Mouse (Mus musculus) CD8-positive naive resting alpha-beta T cell, adult 2 months (primary cell): Measurements from ENCODE around the gene Slco1a5.
"Not testable (repeated sequence)": the region's sequence is repeated elsewhere in the genome, so short reads cannot be mapped to it uniquely, and the experiment has no call there.

Experiments
- DNase-seq, 2 experiments: peaks; one replicate each; pipeline ENCODE4 v3.0.0; 2022; ENCODE audit warnings: low read depth in 2 of 2, low spot score in 2 of 2

Gene Slco1a5

DNA sequence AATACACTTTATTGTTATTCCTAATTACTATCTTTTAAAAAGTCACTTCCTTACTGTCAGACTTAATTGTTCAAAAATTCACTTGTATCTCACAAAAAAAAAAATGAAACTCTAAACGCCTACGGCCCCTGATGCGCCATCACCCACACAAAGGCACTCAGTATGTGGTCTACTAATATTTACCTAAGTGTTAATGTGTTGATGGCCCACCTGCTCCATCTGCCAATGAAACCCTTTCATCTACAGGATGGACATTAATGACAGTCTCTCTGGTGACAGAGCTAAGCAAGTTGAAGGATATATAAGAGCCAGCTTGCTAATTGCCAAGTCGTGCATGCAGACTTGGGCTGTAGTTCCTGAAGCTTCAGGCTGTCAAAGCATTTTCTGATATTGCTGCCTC, 24.7 kb downstream of the Slco1a5 start, which contains the start of gene Iapp:
TSS of gene Iapp (plus strand) at position 326 of the 400 bp plus-strand sequence.
- DNase-seq, result no peak

GRCm38 (mm10) chr6:142289413-142290118, 33.2 kb downstream of the Slco1a5 start:
- DNase-seq, result no peak

GRCm38 (mm10) chr6:142275721-142276442, 46.9 kb downstream of the Slco1a5 start:
- no peak for DNase-seq

DNA sequence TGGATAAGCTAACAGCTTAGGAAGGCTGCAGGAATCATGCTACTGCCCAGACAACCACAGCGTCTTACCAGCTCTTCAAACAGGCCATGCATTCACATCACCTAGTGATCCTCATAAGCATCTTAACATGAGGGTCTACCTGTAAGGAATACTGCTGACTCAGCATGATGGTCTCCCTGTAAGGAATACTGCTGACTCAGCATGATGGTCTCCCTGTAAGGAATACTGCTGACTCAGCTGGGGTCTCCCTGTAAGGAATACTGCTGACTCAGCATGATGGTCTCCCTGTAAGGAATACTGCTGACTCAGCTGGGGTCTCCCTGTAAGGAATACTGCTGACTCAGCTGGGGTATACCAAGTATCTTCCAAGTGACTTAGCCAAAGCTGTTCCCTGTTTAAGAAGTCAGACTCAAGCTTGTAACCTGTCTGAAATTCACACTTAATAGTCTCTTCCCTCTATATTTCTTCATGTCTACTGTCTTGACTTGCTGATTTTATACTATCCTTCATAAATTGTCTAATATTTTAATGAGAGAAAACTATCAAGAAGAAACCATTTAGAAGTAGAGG, 72.0 kb downstream of the Slco1a5 start:
- DNase-seq, result not testable (repeated sequence)

GRCm38 (mm10) chr6:142245065-142245464, 77.7 kb downstream of the Slco1a5 start:
- DNase-seq, result no peak

- no peak for DNase-seq
Observed at GRCm38 (mm10) chr6:142239468-142239867, 83.3 kb downstream of the Slco1a5 start.

DNA sequence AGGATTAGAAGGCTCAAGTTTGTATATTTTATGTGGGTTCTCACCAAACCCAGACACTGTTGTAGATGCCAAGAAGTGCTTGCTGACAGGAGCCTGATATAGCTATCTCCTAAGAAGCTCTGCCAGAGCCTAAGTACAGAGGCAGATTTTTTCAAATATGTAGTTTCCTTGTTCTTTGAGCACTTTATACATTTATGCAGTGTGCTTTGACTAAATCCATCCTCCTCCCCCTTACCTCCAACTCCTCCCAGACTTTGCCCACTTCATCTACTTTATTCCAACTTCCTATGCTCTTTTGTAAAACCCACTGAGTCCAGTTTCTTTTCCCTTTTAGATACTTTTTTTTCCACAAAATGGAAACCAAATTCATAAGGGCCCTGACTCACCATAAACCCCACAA, 102.6 kb downstream of the Slco1a5 start:
- DNase-seq, result no peak

DNA sequence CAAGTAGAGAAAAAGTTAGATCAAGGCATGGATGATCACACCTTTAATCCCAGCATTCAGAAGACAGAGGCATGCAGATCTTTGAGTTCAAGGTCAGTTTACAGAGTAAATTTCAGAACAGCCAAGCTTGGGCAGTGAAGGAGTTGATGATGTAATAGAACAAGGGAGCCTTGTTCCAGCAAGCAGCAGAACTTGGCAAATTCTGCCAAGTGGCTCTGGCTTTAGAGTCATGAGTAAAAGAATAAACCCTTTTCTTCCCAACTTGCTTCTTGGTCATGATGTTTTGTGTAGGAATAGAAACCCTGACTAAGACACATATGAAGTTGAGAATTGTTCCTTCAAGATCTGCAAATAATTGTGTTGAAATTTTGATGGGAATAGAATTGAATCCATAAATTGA, 111.0 kb downstream of the Slco1a5 start:
- no peak for DNase-seq

- DNase-seq, result no peak
Observed at GRCm38 (mm10) chr6:142209749-142210148, 113.0 kb downstream of the Slco1a5 start.

DNA sequence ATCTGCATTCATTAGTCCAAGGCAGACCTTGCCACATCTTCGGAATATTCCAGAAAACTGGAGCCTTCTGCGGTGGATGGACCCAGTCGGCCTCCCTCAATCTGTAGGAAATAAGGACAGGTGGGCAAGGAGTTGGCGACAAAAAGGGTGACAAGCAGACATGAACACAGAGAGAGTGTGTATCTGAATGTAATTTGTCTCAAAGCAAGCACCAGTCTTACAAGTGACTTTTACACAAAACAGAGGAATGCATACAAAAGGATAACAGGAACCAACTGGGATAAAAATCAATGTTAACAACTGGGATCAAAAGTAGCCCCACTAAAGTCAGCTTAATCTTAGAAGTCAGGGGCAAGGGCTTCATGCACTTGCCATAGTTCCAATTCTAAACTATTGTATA, 114.4 kb downstream of the Slco1a5 start, which contains the start of gene Slco1a6:
TSS of gene Slco1a6 (minus strand) at position 101 of the 400 bp plus-strand sequence.
- no peak for DNase-seq

- DNase-seq, result no peak
Observed at GRCm38 (mm10) chr6:142200524-142200923, 122.3 kb downstream of the Slco1a5 start.

- no peak for DNase-seq
Observed at GRCm38 (mm10) chr6:142194245-142194644, 128.5 kb downstream of the Slco1a5 start.

DNA sequence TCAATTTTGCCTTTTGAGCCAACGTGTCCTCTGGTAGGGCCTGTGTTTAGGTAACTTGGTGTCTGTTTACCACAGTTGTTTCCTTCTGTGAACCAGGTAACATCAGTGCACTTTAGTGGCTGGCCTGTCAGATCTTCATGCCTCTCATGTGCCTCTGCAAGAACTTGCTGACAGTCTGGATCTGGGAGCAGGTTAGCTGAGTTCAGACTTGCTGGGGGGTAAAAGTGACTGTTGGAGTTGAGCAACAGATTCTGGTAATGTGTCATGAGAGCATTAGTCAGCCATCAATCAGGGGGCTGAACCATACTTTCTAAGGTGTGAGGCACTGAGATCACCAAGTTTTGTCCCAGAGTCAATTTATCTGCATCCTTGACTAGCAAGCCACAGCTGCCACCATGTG, 130.8 kb downstream of the Slco1a5 start:
- no peak for DNase-seq

GRCm38 (mm10) chr6:142187426-142187825, 135.4 kb downstream of the Slco1a5 start:
- DNase-seq, result no peak

DNA sequence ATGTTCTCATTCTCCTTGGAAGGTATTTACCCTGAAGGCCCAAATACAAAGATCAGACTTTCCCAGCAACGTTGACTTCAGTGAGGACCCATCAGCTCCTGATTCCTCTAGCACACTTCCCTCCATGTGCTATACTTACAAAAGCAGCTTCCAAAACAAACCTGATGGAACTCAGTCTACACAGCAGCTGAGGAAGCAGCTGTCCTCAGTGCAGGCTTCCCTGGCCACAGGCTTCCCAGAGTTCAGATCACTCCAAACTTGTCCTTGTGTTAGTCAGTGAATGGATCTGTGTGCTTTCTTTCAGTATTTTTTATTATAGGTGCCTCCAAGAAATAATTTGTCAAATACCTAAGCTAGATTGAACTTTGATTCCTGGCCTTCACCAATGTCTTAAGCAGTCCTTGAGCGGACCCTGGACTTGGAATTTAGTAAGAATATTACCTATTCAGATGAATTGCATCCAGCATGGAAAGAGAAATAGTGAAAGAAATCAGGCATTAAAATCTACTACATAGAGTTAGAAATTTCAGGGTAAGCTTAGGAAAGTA, 136.8 kb downstream of the Slco1a5 start:
- no peak for DNase-seq
